Mouse (Mus musculus): Measurements from ENCODE around the gene 4930415O20Rik. TPM values are rescaled to one million over a fixed set of nuclear protein-coding genes. Genes with fewer than 3 reads are reported as not detected.

Gene 4930415O20Rik
- polyA plus RNA-seq, 1 experiment = not detected

DNA sequence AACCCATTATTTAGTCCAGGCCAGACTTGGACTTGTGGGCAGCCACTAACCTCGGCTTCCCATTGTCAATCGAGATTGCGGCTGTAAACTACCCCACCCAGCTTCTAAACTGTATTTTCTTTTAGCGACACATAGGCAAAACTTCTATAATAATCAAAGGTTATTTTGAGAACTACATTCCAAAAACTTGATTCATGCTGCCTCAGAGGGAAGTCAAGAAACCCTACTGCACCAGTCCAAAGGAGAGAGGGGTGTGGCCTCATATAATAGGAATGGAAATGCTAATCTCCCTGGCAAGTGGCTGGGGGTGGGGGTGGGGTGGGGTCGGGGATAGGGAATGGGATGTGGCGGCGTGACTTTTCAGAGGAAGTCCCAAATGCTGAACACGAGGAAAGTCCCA, 55.3 kb downstream of the 4930415O20Rik start:
- Histone ChIP-seq H3K9me3 (peaks cover 16% of the 10 kb centered on the region), H3K4me3 (replicated peaks) (no peak overlapping the region), H3K27me3 (replicated peaks) (peaks cover 86% of the 10 kb centered on the region), H3K4me1 (peaks cover 39% of the 10 kb centered on the region), H3K36me3 (replicated peaks; ENCODE audit: low read length) (no peaks in the 10 kb centered on the region)
- TF ChIP-seq GATA1 (IDR thresholded peaks at IDR 0.05; ENCODE audit: borderline replicate concordance, low read length) = no peak
- no peak for TF ChIP-seq FLI1 (IDR thresholded peaks at IDR 0.05; ENCODE audit: low read length)

DNA sequence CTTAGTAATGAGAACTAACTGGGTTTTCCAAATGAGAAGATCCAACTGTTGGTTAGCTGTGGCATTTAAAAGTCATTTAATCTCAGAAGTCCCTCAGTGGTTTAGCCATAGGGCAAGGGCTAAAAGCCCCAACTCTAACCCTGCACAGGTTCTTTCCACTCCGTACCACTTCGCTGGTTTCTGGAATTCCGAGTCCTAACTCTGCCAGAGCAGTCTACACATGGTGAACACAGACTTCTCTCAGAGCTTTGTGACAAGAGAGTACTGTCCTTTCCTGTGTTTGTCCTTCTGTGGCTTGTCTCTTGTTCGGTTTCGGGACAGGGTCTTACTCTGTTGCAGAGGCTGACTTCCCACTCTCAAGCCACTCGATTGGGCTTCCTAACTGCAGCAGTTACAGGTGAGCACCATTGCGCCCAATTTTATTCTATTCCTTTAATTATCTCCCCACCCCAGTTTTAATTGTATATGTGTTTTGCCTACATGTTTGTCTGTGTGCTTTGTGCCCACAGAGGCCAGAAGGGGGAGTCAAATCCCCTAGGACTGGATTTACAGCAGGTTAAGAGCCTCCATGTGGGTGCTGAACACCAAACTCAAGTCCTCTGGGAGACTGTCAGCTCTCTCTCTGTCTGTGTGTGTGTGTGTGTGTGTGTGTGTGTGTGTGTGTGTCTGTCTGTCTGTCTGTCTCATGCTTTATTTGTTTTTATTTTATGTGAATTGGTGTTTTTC, 55.8 kb downstream of the 4930415O20Rik start:
- H3K4me3 ChIP-seq (replicated peaks) = no peak overlapping the region
- peaks cover 45% of the 10 kb centered on the region for H3K4me1 ChIP-seq
- no peaks in the 10 kb centered on the region for H3K36me3 ChIP-seq (replicated peaks; ENCODE audit: low read length)
- peaks cover 87% of the 10 kb centered on the region for H3K27me3 ChIP-seq (replicated peaks)
- TF ChIP-seq FLI1 (IDR thresholded peaks at IDR 0.05; ENCODE audit: low read length) (no peak), GATA1 (IDR thresholded peaks at IDR 0.05; ENCODE audit: borderline replicate concordance, low read length) (no peak)
- H3K9me3 ChIP-seq = peaks cover 16% of the 10 kb centered on the region

- Histone ChIP-seq H3K9me3 (peaks cover 16% of the 10 kb centered on the region), H3K4me3 (replicated peaks) (peak overlapping the region; percentile 79), H3K27me3 (replicated peaks) (peaks cover 89% of the 10 kb centered on the region), H3K4me1 (peaks cover 56% of the 10 kb centered on the region), H3K36me3 (replicated peaks; ENCODE audit: low read length) (no peaks in the 10 kb centered on the region)
- TF ChIP-seq GATA1 (IDR thresholded peaks at IDR 0.05; ENCODE audit: borderline replicate concordance, low read length) = no peak
- no peak for TF ChIP-seq FLI1 (IDR thresholded peaks at IDR 0.05; ENCODE audit: low read length)
These were observed 57.9 kb downstream of the 4930415O20Rik start for GRCm38 (mm10) chr15:98628589-98629254.

DNA sequence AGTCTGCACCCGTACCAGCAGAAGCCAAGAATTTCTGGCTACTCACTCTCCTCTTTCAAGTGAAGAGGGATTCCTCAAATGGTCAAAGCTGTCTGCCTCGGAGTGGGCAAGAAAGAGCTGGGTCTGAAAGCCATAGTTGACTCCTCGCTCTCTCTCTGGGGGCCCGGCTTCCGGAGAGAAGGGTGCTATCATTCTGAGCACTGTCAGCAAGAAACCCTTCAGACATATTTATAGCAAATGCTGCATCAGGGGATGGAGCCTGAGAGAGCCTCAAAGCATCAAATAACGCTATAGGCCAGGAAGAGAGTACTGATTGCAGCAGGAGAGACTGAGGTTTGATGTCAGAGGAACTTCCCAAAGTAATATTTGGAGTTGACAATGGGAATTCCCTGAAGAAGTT, 58.7 kb downstream of the 4930415O20Rik start:
- Histone ChIP-seq H3K27me3 (replicated peaks) (peaks cover 91% of the 10 kb centered on the region), H3K4me3 (replicated peaks) (peak overlapping the region; percentile 79), H3K9me3 (peaks cover 16% of the 10 kb centered on the region), H3K36me3 (replicated peaks; ENCODE audit: low read length) (no peaks in the 10 kb centered on the region), H3K4me1 (peaks cover 63% of the 10 kb centered on the region)
- TF ChIP-seq FLI1 (IDR thresholded peaks at IDR 0.05; ENCODE audit: low read length) (no peak), GATA1 (IDR thresholded peaks at IDR 0.05; ENCODE audit: borderline replicate concordance, low read length) (no peak)

GRCm38 (mm10) chr15:98630540-98630939, 59.7 kb downstream of the 4930415O20Rik start, which contains the start of gene Cacnb3:
Gene Cacnb3, plus strand, starts transcription at chr15:98630840.
- TF ChIP-seq GATA1 (IDR thresholded peaks at IDR 0.05; ENCODE audit: borderline replicate concordance, low read length) = no peak
- TF ChIP-seq FLI1 (IDR thresholded peaks at IDR 0.05; ENCODE audit: low read length) = no peak
- Histone ChIP-seq H3K36me3 (replicated peaks; ENCODE audit: low read length) (no peaks in the 10 kb centered on the region), H3K4me1 (peaks cover 69% of the 10 kb centered on the region), H3K9me3 (peaks cover 16% of the 10 kb centered on the region), H3K4me3 (replicated peaks) (peak within 1 kb of the TSS; percentile 90), H3K27me3 (replicated peaks) (peaks cover 95% of the 10 kb centered on the region)

DNA sequence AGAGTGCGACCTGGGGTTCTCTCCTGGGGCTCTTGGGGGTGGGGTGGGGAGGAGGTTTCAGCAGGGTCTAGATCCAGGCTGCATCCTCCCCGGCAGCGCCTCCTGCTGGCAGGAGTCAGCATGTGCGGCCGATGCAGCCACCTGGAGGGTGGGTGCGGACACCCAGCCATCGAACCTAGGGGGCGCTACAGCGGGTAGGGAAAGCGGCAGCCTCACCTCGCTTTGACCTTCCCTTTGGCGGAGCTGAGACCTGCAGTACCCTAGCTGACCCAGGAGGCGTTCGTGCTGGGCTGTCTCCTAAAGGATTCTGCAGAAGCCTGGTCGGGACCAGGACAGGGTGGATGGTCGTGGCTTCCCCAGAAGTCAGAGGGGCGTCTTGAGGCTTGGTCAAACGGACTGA, 60.7 kb downstream of the 4930415O20Rik start:
- Histone ChIP-seq H3K4me1 (peaks cover 76% of the 10 kb centered on the region), H3K4me3 (replicated peaks) (peak overlapping the region; percentile 90), H3K27me3 (replicated peaks) (peaks cover 99% of the 10 kb centered on the region), H3K36me3 (replicated peaks; ENCODE audit: low read length) (no peaks in the 10 kb centered on the region), H3K9me3 (peaks cover 16% of the 10 kb centered on the region)
- TF ChIP-seq GATA1 (IDR thresholded peaks at IDR 0.05; ENCODE audit: borderline replicate concordance, low read length) (no peak), FLI1 (IDR thresholded peaks at IDR 0.05; ENCODE audit: low read length) (no peak)

- H3K27me3 ChIP-seq (replicated peaks) = peaks cover 99% of the 10 kb centered on the region
These were observed 61.4 kb downstream of the 4930415O20Rik start for GRCm38 (mm10) chr15:98632107-98632744.

DNA sequence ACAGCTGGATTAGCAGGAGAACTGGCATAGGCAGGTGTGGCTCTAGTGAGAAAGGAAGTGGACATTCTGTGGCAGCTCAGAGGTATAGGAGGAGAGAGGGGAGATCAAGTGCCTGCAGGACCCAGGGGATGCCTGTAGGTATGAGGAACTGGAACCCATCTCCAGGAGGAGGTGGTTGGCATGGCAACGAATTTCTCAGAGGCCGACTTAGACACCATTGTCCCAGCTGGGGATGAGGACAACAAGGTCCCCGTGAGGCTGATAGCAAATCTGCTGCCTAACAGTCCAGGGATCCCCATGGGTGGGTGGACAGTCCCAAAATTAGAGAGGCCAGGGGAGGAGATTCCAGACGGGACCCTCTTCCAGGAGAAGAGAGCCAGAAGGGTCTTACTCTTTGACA, 62.1 kb downstream of the 4930415O20Rik start:
- no peaks in the 10 kb centered on the region for H3K36me3 ChIP-seq (replicated peaks; ENCODE audit: low read length)
- H3K4me3 ChIP-seq (replicated peaks) = peak overlapping the region; percentile 38
- peaks cover 99% of the 10 kb centered on the region for H3K27me3 ChIP-seq (replicated peaks)
- TF ChIP-seq GATA1 (IDR thresholded peaks at IDR 0.05; ENCODE audit: borderline replicate concordance, low read length) (no peak), FLI1 (IDR thresholded peaks at IDR 0.05; ENCODE audit: low read length) (no peak)
- H3K4me1 ChIP-seq = peaks cover 78% of the 10 kb centered on the region
- peaks cover 5% of the 10 kb centered on the region; the same call in 1 of the 2 replicates for H3K9me3 ChIP-seq

More at GRCm38 (mm10) chr15:98632107-98632744, 61.4 kb downstream of the 4930415O20Rik start:
- H3K36me3 ChIP-seq (replicated peaks; ENCODE audit: low read length) = no peaks in the 10 kb centered on the region
- TF ChIP-seq GATA1 (IDR thresholded peaks at IDR 0.05; ENCODE audit: borderline replicate concordance, low read length) = no peak
- no peak for TF ChIP-seq FLI1 (IDR thresholded peaks at IDR 0.05; ENCODE audit: low read length)
- peak overlapping the region; percentile 90 for H3K4me3 ChIP-seq (replicated peaks)
- peaks cover 10% of the 10 kb centered on the region for H3K9me3 ChIP-seq
- peaks cover 78% of the 10 kb centered on the region for H3K4me1 ChIP-seq

DNA sequence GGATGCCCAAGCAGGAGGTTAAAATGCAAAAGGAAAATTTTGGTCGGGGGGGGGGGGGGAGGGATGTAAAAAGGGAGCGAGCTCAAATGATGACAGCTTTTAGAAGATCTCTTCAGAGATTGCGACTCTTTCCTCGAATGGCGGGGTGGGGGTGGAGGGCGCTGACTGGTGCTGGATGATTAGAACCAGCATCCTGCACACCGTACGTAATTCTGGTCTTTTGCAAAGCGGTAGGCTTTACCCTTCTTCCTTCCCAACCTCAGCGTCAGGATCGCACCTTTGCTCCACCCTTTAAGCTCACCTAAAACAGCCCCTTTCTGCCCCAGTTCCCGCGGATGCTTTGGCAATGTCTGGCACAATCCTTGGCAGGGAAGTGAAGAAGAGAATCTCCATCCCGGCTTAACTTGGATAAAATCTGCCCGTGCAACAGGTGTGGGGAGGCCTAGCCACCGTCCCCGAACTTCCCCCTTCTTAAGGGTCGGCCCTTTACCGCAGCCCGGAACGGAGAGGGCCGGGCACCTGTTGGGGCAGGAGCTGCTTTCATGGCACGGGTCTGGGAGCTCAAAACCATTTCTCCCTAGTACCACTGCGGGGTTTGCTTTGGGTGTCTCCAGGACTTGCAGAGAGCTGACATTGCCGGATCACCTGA, 63.1 kb downstream of the 4930415O20Rik start:
- H3K36me3 ChIP-seq (replicated peaks; ENCODE audit: low read length) = no peaks in the 10 kb centered on the region
- no peaks in the 10 kb centered on the region for H3K9me3 ChIP-seq
- H3K27me3 ChIP-seq (replicated peaks) = peaks cover 95% of the 10 kb centered on the region
- TF ChIP-seq GATA1 (IDR thresholded peaks at IDR 0.05; ENCODE audit: borderline replicate concordance, low read length) (no peak), FLI1 (IDR thresholded peaks at IDR 0.05; ENCODE audit: low read length) (no peak)
- peaks cover 70% of the 10 kb centered on the region for H3K4me1 ChIP-seq
- H3K4me3 ChIP-seq (replicated peaks) = peak overlapping the region; percentile 92
